25 mouse cellular contexts compared by ENCODE assay signal in the genomic region with DNA sequence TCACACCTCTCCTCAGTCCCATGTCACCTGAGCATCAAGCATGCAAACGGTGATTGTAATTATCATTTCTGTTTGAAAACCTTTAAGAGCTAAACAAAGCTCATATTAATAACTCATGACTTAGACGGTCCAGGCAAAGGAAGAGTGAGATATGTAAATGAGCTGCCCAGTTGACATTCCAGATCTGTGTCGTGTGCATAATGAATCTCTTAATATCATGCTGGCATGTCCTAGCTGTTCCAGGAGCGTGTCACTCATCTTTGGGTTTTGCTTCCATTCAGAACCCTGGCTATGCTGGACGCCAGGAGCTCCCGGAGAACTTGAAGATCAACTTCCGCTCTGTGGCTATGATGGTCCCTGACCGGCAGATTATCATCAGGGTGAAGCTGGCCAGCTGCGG.
DNase-seq lines count a peak whose midpoint lies in the region; ATAC-seq lines count a peak whose summit lies in the region.
"Had no signal": no experiment of that assay in that cellular context is flagged by ENCODE, and none has a peak within 500 bp of the region (broad histone marks: within the 10 kb centered on the region; RNA-seq: fewer than 3 reads in every experiment).

No protein-coding gene starts in this region.

- H3K36me3 ChIP-seq in midbrain, embryonic 14.5 days (ENCODE audit: control insufficient read depth, insufficient read depth, low read length): no peaks in the 10 kb centered on the region
- H3K36me3 ChIP-seq in kidney, embryonic 16.5 days (ENCODE audit: insufficient read depth, low read length): no peaks in the 10 kb centered on the region
- H3K36me3 ChIP-seq: embryonic facial prominence, embryonic 12.5 days; forebrain, embryonic 15.5 days; G1E; heart, embryonic 13.5 days; limb, embryonic 12.5 days; lung, embryonic 15.5 days; stomach, embryonic 15.5 days had no signal

- no peaks in the 10 kb centered on the region for H3K27me3 ChIP-seq in midbrain, embryonic 14.5 days (ENCODE audit: control insufficient read depth, insufficient read depth, low read length)
- H3K27me3 ChIP-seq in kidney, embryonic 16.5 days (ENCODE audit: insufficient read depth, low read length): no peaks in the 10 kb centered on the region
- H3K27me3 ChIP-seq: embryonic facial prominence, embryonic 12.5 days; forebrain, embryonic 15.5 days; heart, embryonic 13.5 days; limb, embryonic 12.5 days; lung, embryonic 15.5 days; stomach, embryonic 15.5 days had no signal

- WGBS in midbrain, embryonic 14.5 days: 45% methylated on average over 9 of the region's 9 CpGs
- WGBS in kidney, embryonic 16.5 days: 80% methylated on average over 9 of the region's 9 CpGs

- H3K27ac ChIP-seq in midbrain, embryonic 14.5 days (replicated peaks; ENCODE audit: low read depth, low read length): no peak overlapping the region
- no peak overlapping the region for H3K27ac ChIP-seq in kidney, embryonic 16.5 days (ENCODE audit: low read length)
- H3K27ac ChIP-seq: embryonic facial prominence, embryonic 12.5 days; forebrain, embryonic 15.5 days; heart, embryonic 13.5 days; limb, embryonic 12.5 days; lung, embryonic 15.5 days; stomach, embryonic 15.5 days had no signal

- peak; percentile 22 to 34 for DNase-seq in cerebellum, postnatal 10 days
- DNase-seq in cerebellum, postnatal 36 days: no peak
- peak; percentile 12 for DNase-seq in left cerebral cortex, postnatal 4 days
- DNase-seq in left cerebral cortex, adult 8-10 months (ENCODE audit: low spot score in 2 of 2): no peak
- peak; percentile 23 for DNase-seq in midbrain, embryonic 14.5 days
- DNase-seq in layer of hippocampus, postnatal 36 days: no peak
- DNase-seq: adrenal gland, postnatal 10 days; cerebellum, adult 8-10 months; embryo, embryonic 11 days; heart, postnatal 10 days; kidney, adult 8-10 months; kidney, postnatal 10 days; lung, postnatal 36 days; right cerebral cortex, postnatal 25 days had no signal

- H3K4me2 ChIP-seq in midbrain, embryonic 14.5 days (ENCODE audit: low read length): no peak overlapping the region; the same call in 1 of the 2 replicates
- no peak overlapping the region for H3K4me2 ChIP-seq in kidney, embryonic 16.5 days (replicated peaks; ENCODE audit: low read depth, low read length)
- H3K4me2 ChIP-seq: embryonic facial prominence, embryonic 12.5 days; forebrain, embryonic 15.5 days; heart, embryonic 13.5 days; limb, embryonic 12.5 days; liver, embryonic 11.5 days; lung, embryonic 15.5 days; stomach, embryonic 15.5 days had no signal

- no peak overlapping the region for H3K4me3 ChIP-seq in midbrain, embryonic 14.5 days (replicated peaks; ENCODE audit: low read depth, low read length)
- H3K4me3 ChIP-seq in kidney, embryonic 16.5 days (ENCODE audit: low read length): no peak overlapping the region
- H3K4me3 ChIP-seq: embryonic facial prominence, embryonic 12.5 days; forebrain, embryonic 15.5 days; heart, embryonic 13.5 days; limb, embryonic 12.5 days; lung, embryonic 15.5 days; stomach, embryonic 15.5 days had no signal

- no peak overlapping the region for H3K9ac ChIP-seq in midbrain, embryonic 14.5 days (replicated peaks; ENCODE audit: low read length)
- no peak overlapping the region for H3K9ac ChIP-seq in kidney, embryonic 16.5 days (replicated peaks; ENCODE audit: low read length)
- H3K9ac ChIP-seq: embryonic facial prominence, embryonic 12.5 days; forebrain, embryonic 15.5 days; heart, embryonic 13.5 days; limb, embryonic 12.5 days; lung, embryonic 15.5 days; stomach, embryonic 15.5 days had no signal

- H3K9me3 ChIP-seq in midbrain, embryonic 14.5 days (ENCODE audit: control insufficient read depth, low read length): no peaks in the 10 kb centered on the region
- no peaks in the 10 kb centered on the region for H3K9me3 ChIP-seq in kidney, embryonic 16.5 days (ENCODE audit: low read length)
- H3K9me3 ChIP-seq: embryonic facial prominence, embryonic 12.5 days; forebrain, embryonic 15.5 days; heart, embryonic 13.5 days; limb, embryonic 12.5 days; lung, embryonic 15.5 days; stomach, embryonic 15.5 days had no signal

- no peak; the same call in 1 of the 2 replicates for ATAC-seq in midbrain, embryonic 14.5 days (ENCODE audit: low FRiP score, low TSS enrichment)
- ATAC-seq in kidney, embryonic 16.5 days (ENCODE audit: low FRiP score, low TSS enrichment): no peak
- ATAC-seq: forebrain, embryonic 15.5 days; intestine, embryonic 16.5 days; Patski had no signal

- H3K4me1 ChIP-seq in midbrain, embryonic 14.5 days (ENCODE audit: control insufficient read depth, insufficient read depth, low read length): peaks cover 5% of the 10 kb centered on the region; the same call in 1 of the 2 replicates
- H3K4me1 ChIP-seq in kidney, embryonic 16.5 days (ENCODE audit: insufficient read depth, low read length): no peaks in the 10 kb centered on the region
- H3K4me1 ChIP-seq: embryonic facial prominence, embryonic 12.5 days; forebrain, embryonic 15.5 days; heart, embryonic 13.5 days; limb, embryonic 12.5 days; lung, embryonic 15.5 days; stomach, embryonic 15.5 days had no signal

- intact Hi-C loops in left cerebral cortex, postnatal 4 days (cut with DNase I): no loop called here

Comparison
In these comparisons a context has a peak if more than half of its experiments do, and no peak if none do; other contexts are left out.
1. DNase-seq: peak in cerebellum, postnatal 10 days (2 of 2), left cerebral cortex, postnatal 4 days (single experiment) and midbrain, embryonic 14.5 days (single experiment); none in cerebellum, postnatal 36 days (0 of 2), left cerebral cortex, adult 8-10 months (0 of 2) and layer of hippocampus, postnatal 36 days (0 of 2).